Mouse (Mus musculus) midbrain, embryonic 16.5 days (tissue): ENCODE data around the gene Duxbl2. TPM values are rescaled to one million over a fixed set of nuclear protein-coding genes. Genes with fewer than 3 reads are reported as not detected.
"Not testable (repeated sequence)": the region's sequence is repeated elsewhere in the genome, so short reads cannot be mapped to it uniquely, and the experiment has no call there.

Experiments used
- ATAC-seq: fragments of 200-750 bp; cut with Nextera tagmentation; 2 replicates; pipeline ENCODE4 v1.8.0; 2017; ENCODE audit warnings: moderate TSS enrichment
- H3K27ac ChIP-seq: fragments of 300-500 bp; sonication (generic); 2 replicates; pipeline ENCODE4 v1.5.1; 2014; ENCODE audit warnings: mild to moderate bottlenecking, low read length, mixed read lengths
- H3K27me3 ChIP-seq: fragments of 300-500 bp; sonication (generic); 2 replicates; pipeline ENCODE4 v1.6.1; 2014; ENCODE audit warnings: low read depth, low read length, mixed read lengths; ENCODE audit not compliant: control insufficient read depth, insufficient read depth
- H3K36me3 ChIP-seq: fragments of 300-500 bp; sonication (generic); 2 replicates; pipeline ENCODE4 v1.6.1; 2014; ENCODE audit warnings: mild to moderate bottlenecking, low read length, moderate library complexity, mixed read lengths; ENCODE audit not compliant: control insufficient read depth, insufficient read depth
- H3K4me1 ChIP-seq: fragments of 300-500 bp; sonication (generic); 2 replicates; pipeline ENCODE4 v1.6.1; 2014; ENCODE audit warnings: mild to moderate bottlenecking, low read length, mixed read lengths; ENCODE audit not compliant: control insufficient read depth, insufficient read depth
- H3K4me2 ChIP-seq: fragments of 300-500 bp; sonication (generic); 2 replicates; pipeline ENCODE4 v1.6.1; 2014; ENCODE audit warnings: mild to moderate bottlenecking, low read length, mixed read lengths
- H3K4me3 ChIP-seq: fragments of 300-500 bp; sonication (generic); 2 replicates; pipeline ENCODE4 v1.5.1; 2014; ENCODE audit warnings: low read depth, mild to moderate bottlenecking, low read length, moderate library complexity, mixed read lengths
- H3K9ac ChIP-seq: fragments of 300-500 bp; sonication (generic); 2 replicates; pipeline ENCODE4 v1.6.1; 2014; ENCODE audit warnings: low read depth, low read length, mixed read lengths
- H3K9me3 ChIP-seq: fragments of 300-500 bp; sonication (generic); replicated peaks from 2 replicates; pipeline ENCODE4 v1.6.1; 2014; ENCODE audit warnings: mild to moderate bottlenecking, low read length, mixed read lengths; ENCODE audit not compliant: control insufficient read depth, poor library complexity, severe bottlenecking
- WGBS: fragments of 180-500 bp; shearing (Covaris S2); extraction: QIAGEN DNeasy Blood & Tissue Kit; methylation state at CpG from one replicate; pipeline ENCODE4 v1.1.7; 2014; 5-methylcytosine and 5-hydroxymethylcytosine counted together
- polyA plus RNA-seq: library from polyadenylated mRNA; unstranded; fragments of >200 nt; fragmentation: Nextera tagmentation; extraction: Ambion mirVana; gene quantifications from 2 replicates; pipeline ENCODE4 v1.2.1, GENCODE M21; 2015

Duxbl2 gene
- polyA plus RNA-seq, 1 experiment from 2014 or later = 1.9 TPM

DNA sequence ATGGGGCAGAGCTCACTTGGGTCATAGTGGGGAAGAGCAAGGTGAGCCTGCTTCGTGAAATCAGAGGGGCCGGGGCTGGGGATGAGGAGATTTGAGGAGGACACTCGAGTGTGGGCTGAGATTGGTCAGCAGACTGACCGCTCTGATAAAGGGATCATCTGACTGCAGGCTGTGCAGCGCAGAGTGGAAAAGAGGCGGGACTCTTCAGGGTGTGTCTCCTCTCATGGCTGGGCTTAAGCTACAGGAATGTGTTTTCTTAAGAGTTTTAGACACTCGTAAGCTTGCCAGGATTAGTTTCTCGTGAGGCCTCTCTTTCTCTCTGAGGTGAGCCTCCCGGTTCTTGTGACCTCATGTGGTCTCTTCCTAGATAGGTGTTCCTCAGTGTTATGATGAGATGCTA is 43.0 kb downstream of the Duxbl2 start:
- not testable (repeated sequence) for H3K27ac ChIP-seq, H3K9me3 ChIP-seq, H3K36me3 ChIP-seq, ATAC-seq, H3K9ac ChIP-seq, H3K4me2 ChIP-seq, H3K4me3 ChIP-seq, H3K27me3 ChIP-seq, H3K4me1 ChIP-seq
- no CpG with 5 or more reads among the region's 9 CpGs for WGBS

DNA sequence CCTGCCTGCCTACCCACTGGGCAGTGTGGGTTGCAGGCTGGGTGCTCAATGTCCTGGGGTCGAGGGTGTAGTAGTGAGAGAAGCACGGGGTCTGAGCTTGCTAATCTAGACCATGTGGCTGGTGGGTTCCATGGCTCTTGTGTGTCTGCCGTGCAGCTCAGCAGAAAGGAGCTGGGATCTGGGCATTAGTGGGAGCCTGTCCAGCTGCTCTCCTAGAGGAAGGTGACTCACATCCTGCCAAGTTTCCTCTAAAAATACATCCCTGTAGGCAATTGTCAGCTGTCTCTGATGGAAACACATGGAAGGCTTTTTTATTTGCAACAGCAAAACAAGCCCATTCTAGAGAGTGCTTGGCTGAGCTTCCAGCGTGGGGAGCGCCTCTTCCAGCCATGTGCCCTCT is 44.3 kb downstream of the Duxbl2 start:
- not testable (repeated sequence) for H3K36me3 ChIP-seq, H3K9me3 ChIP-seq, H3K4me1 ChIP-seq, H3K27me3 ChIP-seq, ATAC-seq, H3K9ac ChIP-seq, H3K27ac ChIP-seq, H3K4me3 ChIP-seq, H3K4me2 ChIP-seq
- WGBS = no CpG with 5 or more reads among the region's 5 CpGs

DNA sequence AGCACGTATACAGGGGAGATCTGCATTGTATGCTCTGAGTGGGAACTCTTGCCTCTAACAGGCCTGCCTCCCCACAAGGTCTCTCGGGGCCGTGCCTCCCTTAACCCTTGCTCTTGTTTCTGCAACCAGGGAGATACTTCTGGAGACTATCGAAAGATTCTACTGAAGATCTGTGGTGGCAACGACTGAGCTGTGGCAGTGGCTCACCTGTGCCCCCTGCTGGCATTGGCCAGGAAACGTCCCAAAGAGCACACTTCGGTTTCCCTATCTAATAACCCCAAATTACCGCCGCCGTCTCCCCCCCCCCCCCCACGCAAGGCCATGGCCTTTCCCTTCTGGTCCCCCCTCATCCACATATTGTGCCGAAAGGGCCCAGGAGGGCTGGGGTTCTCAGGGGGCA is 47.1 kb downstream of the Duxbl2 start:
- not testable (repeated sequence) for H3K36me3 ChIP-seq, H3K27me3 ChIP-seq, H3K9me3 ChIP-seq, H3K4me2 ChIP-seq, H3K27ac ChIP-seq, H3K4me3 ChIP-seq, ATAC-seq, H3K9ac ChIP-seq, H3K4me1 ChIP-seq
- no CpG with 5 or more reads among the region's 12 CpGs for WGBS

DNA sequence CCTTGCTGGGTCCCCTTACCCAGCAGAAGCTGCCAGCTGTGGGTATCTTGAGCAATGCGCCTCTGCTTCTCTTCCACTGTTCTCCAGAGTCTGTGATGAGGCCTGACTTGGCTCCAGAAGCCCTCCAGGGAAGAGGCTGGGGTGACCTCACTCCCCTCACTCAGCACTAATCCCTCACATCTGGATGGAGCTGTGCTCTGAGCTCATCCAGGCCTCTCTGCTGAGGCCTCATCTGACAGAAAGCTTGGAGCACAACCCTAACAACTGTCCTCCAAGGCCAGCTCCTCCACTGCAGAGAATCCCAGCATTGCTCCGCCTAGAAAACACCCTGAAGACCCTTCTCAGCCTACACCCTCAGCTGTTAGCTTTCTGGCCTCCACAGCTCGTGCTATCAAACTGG is 55.8 kb downstream of the Duxbl2 start:
- H3K4me3 ChIP-seq, H3K27ac ChIP-seq, H3K9ac ChIP-seq, H3K27me3 ChIP-seq, H3K4me1 ChIP-seq, ATAC-seq, H3K4me2 ChIP-seq, H3K36me3 ChIP-seq, H3K9me3 ChIP-seq: not testable (repeated sequence)
- no CpG with 5 or more reads among the region's 3 CpGs for WGBS

DNA sequence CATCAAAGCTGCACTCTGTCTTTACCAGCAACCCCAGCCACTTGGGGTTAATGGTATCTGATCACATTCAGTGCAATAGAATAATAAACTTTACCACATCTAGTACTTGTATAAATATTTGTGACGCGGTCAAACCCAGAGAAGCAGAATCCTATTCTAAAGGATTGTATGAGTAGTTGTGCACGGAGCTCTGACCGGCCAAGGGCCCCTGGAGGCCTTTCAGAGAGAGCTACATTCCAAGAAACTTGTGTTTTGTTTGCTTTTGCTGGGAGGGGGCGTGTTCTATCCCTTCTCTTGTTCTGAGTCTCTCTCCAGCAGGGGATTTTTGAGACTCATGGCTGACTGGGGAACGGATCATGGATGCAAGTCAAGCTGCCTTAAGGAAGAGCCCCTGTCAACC is 56.9 kb downstream of the Duxbl2 start:
- not testable (repeated sequence) for H3K9ac ChIP-seq, H3K9me3 ChIP-seq, ATAC-seq, H3K36me3 ChIP-seq, H3K27me3 ChIP-seq, H3K27ac ChIP-seq, H3K4me2 ChIP-seq, H3K4me1 ChIP-seq, H3K4me3 ChIP-seq
- no CpG with 5 or more reads among the region's 6 CpGs for WGBS

Other genes starting within 250 kb of the Duxbl2 start
- gene Plac9a, start 215.2 kb upstream of the Duxbl2 start, polyA plus RNA-seq = not detected in 2 replicates
- 6.5 and 8.1 TPM in 2 replicates for gene Tmem254a, start 190.7 kb upstream of the Duxbl2 start, polyA plus RNA-seq
- not detected in 2 replicates for gene Cphx1, start 180.0 kb upstream of the Duxbl2 start, polyA plus RNA-seq
- gene Duxbl1, start 139.8 kb upstream of the Duxbl2 start, polyA plus RNA-seq = 1.9 and 2.4 TPM in 2 replicates
- 6.8 and 9.3 TPM in 2 replicates for gene Gm9780, start 75.6 kb upstream of the Duxbl2 start, polyA plus RNA-seq
- gene Tmem254c, start 51.0 kb upstream of the Duxbl2 start, polyA plus RNA-seq = 18.6 and 24.9 TPM in 2 replicates
- not detected in 2 replicates for gene Cphx2, start 36.8 kb upstream of the Duxbl2 start, polyA plus RNA-seq
- gene Cphx3, start 36.1 kb upstream of the Duxbl2 start, polyA plus RNA-seq = not detected in 2 replicates
- 5.9 and 6.9 TPM in 2 replicates for gene Plac9b, start 64.1 kb downstream of the Duxbl2 start, polyA plus RNA-seq
- 31.1 and 31.9 TPM in 2 replicates for gene Tmem254b, start 88.7 kb downstream of the Duxbl2 start, polyA plus RNA-seq
- gene Duxbl3, start 139.6 kb downstream of the Duxbl2 start, polyA plus RNA-seq = 2.8 and 3.5 TPM in 2 replicates